Mouse (Mus musculus) spleen, embryonic (tissue): ENCODE data around the gene Tmem45b.

Source experiments
- CTCF ChIA-PET: fragments of 350-600 bp; sonication (Branson Sonifier 250); formaldehyde crosslinking; loops from one replicate; lab custom pipeline; 2022; lab: Charles Lee

The Tmem45b gene

GRCm38 (mm10) chr9:31405217-31405616 is 59.0 kb downstream of the Tmem45b start:
- CTCF ChIA-PET, result interaction anchor here (0.9 kb wide), 1 partner anchor 9 kb away, joined by 3 read pairs; no protein-coding TSS in a partner anchor

- CTCF ChIA-PET, result no interaction called here
Observed at GRCm38 (mm10) chr9:31404311-31404710, 60.0 kb downstream of the Tmem45b start.

GRCm38 (mm10) chr9:31400441-31400840 is 63.8 kb downstream of the Tmem45b start:
- CTCF ChIA-PET, result interaction anchor here (0.6 to 0.7 kb wide), 2 partner anchors 42 to 246 kb away, joined by 3 read pairs; no protein-coding TSS in a partner anchor

- CTCF ChIA-PET, result interaction anchor here (0.6 kb wide), 1 partner anchor 12 kb away, joined by 3 read pairs; no protein-coding TSS in a partner anchor
Observed at GRCm38 (mm10) chr9:31387206-31387605, 77.1 kb downstream of the Tmem45b start.

- CTCF ChIA-PET, result interaction anchor here (0.6 to 1.0 kb wide), 2 partner anchors 10 to 12 kb away, joined by 3 read pairs; no protein-coding TSS in a partner anchor
Observed at GRCm38 (mm10) chr9:31386368-31387180, 77.7 kb downstream of the Tmem45b start.

GRCm38 (mm10) chr9:31385947-31386354 is 78.3 kb downstream of the Tmem45b start, which contains the start of gene Nfrkb:
Gene Nfrkb (plus strand): TSS chr9:31386192.
- CTCF ChIA-PET, result interaction anchor here (1.0 kb wide), 1 partner anchor 9 kb away, joined by 3 read pairs; no protein-coding TSS in a partner anchor

- CTCF ChIA-PET, result interaction anchor here (1.0 kb wide), 1 partner anchor 9 kb away, joined by 3 read pairs; no protein-coding TSS in a partner anchor
Observed at GRCm38 (mm10) chr9:31385500-31385869, 78.8 kb downstream of the Tmem45b start.

GRCm38 (mm10) chr9:31384786-31385499 is 79.3 kb downstream of the Tmem45b start:
- CTCF ChIA-PET, result interaction anchor here (1.0 kb wide), 1 partner anchor 8 kb away, joined by 3 read pairs; no protein-coding TSS in a partner anchor

GRCm38 (mm10) chr9:31376661-31377060 is 87.6 kb downstream of the Tmem45b start:
- CTCF ChIA-PET, result interaction anchor here (0.6 to 0.7 kb wide), 3 partner anchors 9 to 188 kb away, joined by 3 to 9 read pairs (median 3); partner anchors contain the start of gene Nfrkb
